Mouse (Mus musculus): ENCODE data around the gene Bcl2l10. TPM values are rescaled to one million over a fixed set of nuclear protein-coding genes. Genes with fewer than 3 reads are reported as not detected.

Bcl2l10 gene
- not detected in 2 replicates for polyA plus RNA-seq (2016; fragmentation: Nextera tagmentation; extraction: Ambion mirVana)

- H3K4me1 ChIP-seq: no peaks in the 10 kb centered on the region
- H3K4me3 ChIP-seq: no peak within 1 kb of the TSS
- H3K9me3 ChIP-seq: no peaks in the 10 kb centered on the region
- H3K27me3 ChIP-seq (replicated peaks; ENCODE audit: low read depth, poor library complexity, severe bottlenecking): no peaks in the 10 kb centered on the region
- 93% methylated on average over 5 of the region's 5 CpGs for WGBS
- no peak within 1 kb of the TSS for H3K27ac ChIP-seq (replicated peaks)
- peaks cover 23% of the 10 kb centered on the region for H3K36me3 ChIP-seq (replicated peaks)
- no peak for DNase-seq (ENCODE audit: low spot score)
These were observed at the start of gene Bcl2l10 for GRCm38 (mm10) chr9:75347458-75347857. TSS of gene Bcl2l10 (plus strand) at chr9:75347758.

GRCm38 (mm10) chr9:75299342-75299741 lies 48.2 kb upstream of the Bcl2l10 start:
- DNase-seq (ENCODE audit: low spot score): no peak
- Histone ChIP-seq H3K9me3 (no peaks in the 10 kb centered on the region), H3K4me1 (peaks cover 7% of the 10 kb centered on the region; the same call in 1 of the 2 replicates), H3K36me3 (replicated peaks) (no peaks in the 10 kb centered on the region), H3K27ac (replicated peaks) (no peak overlapping the region), H3K27me3 (replicated peaks; ENCODE audit: low read depth, poor library complexity, severe bottlenecking) (no peaks in the 10 kb centered on the region), H3K4me3 (no peak overlapping the region)
- 79% methylated on average over 2 of the region's 2 CpGs for WGBS

GRCm38 (mm10) chr9:75303033-75303432 lies 44.5 kb upstream of the Bcl2l10 start:
- DNase-seq (ENCODE audit: low spot score): no peak
- Histone ChIP-seq H3K4me1 (peaks cover 7% of the 10 kb centered on the region; the same call in 1 of the 2 replicates), H3K27me3 (replicated peaks; ENCODE audit: low read depth, poor library complexity, severe bottlenecking) (no peaks in the 10 kb centered on the region), H3K9me3 (no peaks in the 10 kb centered on the region), H3K27ac (replicated peaks) (no peak overlapping the region), H3K36me3 (replicated peaks) (no peaks in the 10 kb centered on the region), H3K4me3 (no peak overlapping the region)
- 80% methylated on average over 2 of the region's 2 CpGs for WGBS

- DNase-seq (ENCODE audit: low spot score): no peak
- peaks cover 7% of the 10 kb centered on the region; the same call in 1 of the 2 replicates for H3K4me1 ChIP-seq
- H3K4me3 ChIP-seq: no peak overlapping the region
- H3K27ac ChIP-seq (replicated peaks): no peak overlapping the region
- H3K36me3 ChIP-seq (replicated peaks): no peaks in the 10 kb centered on the region
- H3K9me3 ChIP-seq: no peaks in the 10 kb centered on the region
- H3K27me3 ChIP-seq (replicated peaks; ENCODE audit: low read depth, poor library complexity, severe bottlenecking): no peaks in the 10 kb centered on the region
- 35% methylated on average over 16 of the region's 16 CpGs for WGBS
These were observed 43.8 kb upstream of the Bcl2l10 start for GRCm38 (mm10) chr9:75303701-75304261.

- Histone ChIP-seq H3K9me3 (no peaks in the 10 kb centered on the region), H3K27ac (replicated peaks) (no peak overlapping the region), H3K4me3 (no peak overlapping the region), H3K4me1 (peaks cover 7% of the 10 kb centered on the region; the same call in 1 of the 2 replicates), H3K27me3 (replicated peaks; ENCODE audit: low read depth, poor library complexity, severe bottlenecking) (no peaks in the 10 kb centered on the region), H3K36me3 (replicated peaks) (no peaks in the 10 kb centered on the region)
- DNase-seq (ENCODE audit: low spot score): no peak
- 37% methylated on average over 7 of the region's 7 CpGs for WGBS
These were observed 43.3 kb upstream of the Bcl2l10 start for GRCm38 (mm10) chr9:75304286-75304685.

- no peaks in the 10 kb centered on the region for H3K36me3 ChIP-seq (replicated peaks)
- peaks cover 7% of the 10 kb centered on the region; the same call in 1 of the 2 replicates for H3K4me1 ChIP-seq
- WGBS: 86% methylated on average over 11 of the region's 11 CpGs
- H3K4me3 ChIP-seq: no peak within 1 kb of the TSS
- DNase-seq (ENCODE audit: low spot score): no peak
- H3K27me3 ChIP-seq (replicated peaks; ENCODE audit: low read depth, poor library complexity, severe bottlenecking): no peaks in the 10 kb centered on the region
- no peak within 1 kb of the TSS for H3K27ac ChIP-seq (replicated peaks)
- no peaks in the 10 kb centered on the region for H3K9me3 ChIP-seq
These were observed 41.2 kb upstream of the Bcl2l10 start, which contains the start of gene Gnb5 for GRCm38 (mm10) chr9:75306126-75306898. TSS of gene Gnb5 (plus strand) at chr9:75306288.

- Histone ChIP-seq H3K27ac (replicated peaks) (no peak overlapping the region), H3K27me3 (replicated peaks; ENCODE audit: low read depth, poor library complexity, severe bottlenecking) (no peaks in the 10 kb centered on the region), H3K36me3 (replicated peaks) (no peaks in the 10 kb centered on the region), H3K4me1 (peaks cover 7% of the 10 kb centered on the region; the same call in 1 of the 2 replicates), H3K4me3 (no peak overlapping the region), H3K9me3 (no peaks in the 10 kb centered on the region)
- 87% methylated on average over 5 of the region's 5 CpGs for WGBS
- no peak for DNase-seq (ENCODE audit: low spot score)
These were observed 40.5 kb upstream of the Bcl2l10 start for GRCm38 (mm10) chr9:75307015-75307414.

DNA sequence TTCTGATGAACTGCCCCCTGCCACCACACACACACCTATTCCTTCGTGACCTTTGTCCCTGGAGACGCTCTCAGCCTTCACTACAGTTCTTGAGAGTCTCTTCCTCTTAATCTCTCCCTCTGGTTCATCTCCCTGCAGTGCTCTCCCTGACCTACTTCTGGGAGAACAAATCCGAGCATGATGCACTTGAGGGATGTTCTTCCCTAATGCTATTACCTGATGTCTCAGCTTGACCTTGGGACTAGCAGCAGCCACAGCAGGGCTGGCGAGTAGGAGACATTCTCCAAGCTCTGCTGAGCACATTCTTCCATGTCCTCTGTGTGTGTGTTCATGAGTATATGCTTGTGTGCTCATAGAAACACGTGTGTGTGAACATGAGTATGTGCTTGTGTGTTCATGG lies 38.9 kb upstream of the Bcl2l10 start:
- H3K4me3 ChIP-seq: no peak overlapping the region
- no peaks in the 10 kb centered on the region for H3K9me3 ChIP-seq
- no peaks in the 10 kb centered on the region for H3K27me3 ChIP-seq (replicated peaks; ENCODE audit: low read depth, poor library complexity, severe bottlenecking)
- 67% methylated on average over 5 of the region's 5 CpGs for WGBS
- DNase-seq (ENCODE audit: low spot score): no peak
- H3K4me1 ChIP-seq: peaks cover 10% of the 10 kb centered on the region
- H3K36me3 ChIP-seq (replicated peaks): no peaks in the 10 kb centered on the region
- H3K27ac ChIP-seq (replicated peaks): no peak overlapping the region

DNA sequence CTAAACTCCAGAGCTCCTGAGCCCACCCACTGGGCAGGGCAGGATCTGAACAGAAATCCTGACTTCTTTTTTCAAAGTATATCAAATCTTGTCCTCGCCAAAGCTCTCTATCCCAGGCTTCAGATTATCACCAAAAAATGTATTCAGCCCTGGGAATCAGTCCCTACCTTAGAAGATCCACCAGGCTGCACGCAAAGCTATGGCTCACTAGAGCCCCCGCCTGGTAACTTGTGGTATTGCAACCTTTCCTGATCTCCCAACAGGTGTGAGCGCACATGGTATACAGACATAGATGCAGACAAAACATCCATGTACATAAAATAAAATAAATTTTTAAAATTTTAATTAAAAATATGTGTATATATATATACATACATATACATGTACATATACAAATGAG lies 35.5 kb upstream of the Bcl2l10 start:
- H3K36me3 ChIP-seq (replicated peaks): no peaks in the 10 kb centered on the region
- WGBS: 14% methylated on average over 4 of the region's 4 CpGs
- H3K4me1 ChIP-seq: peaks cover 25% of the 10 kb centered on the region
- H3K27ac ChIP-seq (replicated peaks): no peak overlapping the region
- no peak overlapping the region for H3K4me3 ChIP-seq
- no peaks in the 10 kb centered on the region for H3K9me3 ChIP-seq
- no peaks in the 10 kb centered on the region for H3K27me3 ChIP-seq (replicated peaks; ENCODE audit: low read depth, poor library complexity, severe bottlenecking)
- peak; percentile 84 for DNase-seq (ENCODE audit: low spot score)

- peaks cover 25% of the 10 kb centered on the region for H3K4me1 ChIP-seq
- peak; percentile 38 for DNase-seq (ENCODE audit: low spot score)
- peak overlapping the region; percentile 81 for H3K4me3 ChIP-seq
- H3K27me3 ChIP-seq (replicated peaks; ENCODE audit: low read depth, poor library complexity, severe bottlenecking): no peaks in the 10 kb centered on the region
- peak overlapping the region; percentile 85 for H3K27ac ChIP-seq (replicated peaks)
- 35% methylated on average over 11 of the region's 11 CpGs for WGBS
- no peaks in the 10 kb centered on the region for H3K9me3 ChIP-seq
- H3K36me3 ChIP-seq (replicated peaks): no peaks in the 10 kb centered on the region
These were observed 34.3 kb upstream of the Bcl2l10 start for GRCm38 (mm10) chr9:75313138-75313831.

DNA sequence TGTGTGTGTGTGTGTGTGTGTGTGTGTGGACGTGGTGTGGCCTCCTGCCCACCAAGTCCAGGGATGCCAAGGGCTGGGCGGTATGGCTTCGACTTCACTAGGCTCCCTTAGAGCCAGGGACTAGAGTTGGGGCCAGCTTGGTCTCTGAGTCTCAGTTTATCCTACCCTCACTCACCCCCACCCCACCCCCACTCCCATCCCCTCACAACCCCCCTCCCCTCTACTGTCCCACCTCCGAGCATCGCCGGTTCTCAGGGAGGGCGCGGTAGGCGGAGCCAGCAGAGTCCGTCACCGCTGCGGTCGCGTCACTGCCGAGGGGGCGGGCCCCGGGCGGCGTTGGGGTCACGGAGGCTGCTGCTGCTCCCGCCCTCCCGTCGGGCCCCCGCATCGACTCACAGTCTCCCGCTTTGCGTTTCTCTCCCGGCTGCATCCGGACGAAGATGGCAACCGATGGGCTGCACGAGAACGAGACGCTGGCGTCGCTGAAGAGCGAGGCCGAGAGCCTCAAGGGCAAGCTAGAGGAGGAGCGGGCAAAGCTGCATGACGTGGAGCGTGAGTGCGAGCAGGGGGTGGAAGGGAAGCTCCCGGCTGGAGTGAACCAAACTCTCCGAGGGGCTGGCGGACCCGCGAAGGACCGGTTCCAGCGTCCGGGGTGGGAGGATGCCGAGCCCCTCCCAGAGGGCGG lies 33.6 kb upstream of the Bcl2l10 start:
- H3K27me3 ChIP-seq (replicated peaks; ENCODE audit: low read depth, poor library complexity, severe bottlenecking): no peaks in the 10 kb centered on the region
- no peaks in the 10 kb centered on the region for H3K9me3 ChIP-seq
- peak overlapping the region; percentile 81 for H3K4me3 ChIP-seq
- under 1% methylated on average over 52 of the region's 52 CpGs for WGBS
- H3K36me3 ChIP-seq (replicated peaks): no peaks in the 10 kb centered on the region
- peak overlapping the region; percentile 85 for H3K27ac ChIP-seq (replicated peaks)
- peaks cover 26% of the 10 kb centered on the region for H3K4me1 ChIP-seq
- DNase-seq (ENCODE audit: low spot score): peak; percentile 91

GRCm38 (mm10) chr9:75314517-75315105 lies 32.9 kb upstream of the Bcl2l10 start:
- DNase-seq (ENCODE audit: low spot score): no peak
- Histone ChIP-seq H3K9me3 (no peaks in the 10 kb centered on the region), H3K27ac (replicated peaks) (peak overlapping the region; percentile 85), H3K27me3 (replicated peaks; ENCODE audit: low read depth, poor library complexity, severe bottlenecking) (no peaks in the 10 kb centered on the region), H3K4me1 (peaks cover 32% of the 10 kb centered on the region), H3K4me3 (peak overlapping the region; percentile 81), H3K36me3 (replicated peaks) (no peaks in the 10 kb centered on the region)
- 3% methylated on average over 22 of the region's 22 CpGs for WGBS
